Mouse (Mus musculus): Measurements from ENCODE around the gene Kif3c. TPM values are rescaled to one million over a fixed set of nuclear protein-coding genes. Genes with fewer than 3 reads are reported as not detected.

Kif3c gene
- total RNA-seq, 2 experiments from 2014 or later, result 14.3 to 22.9 TPM

DNA sequence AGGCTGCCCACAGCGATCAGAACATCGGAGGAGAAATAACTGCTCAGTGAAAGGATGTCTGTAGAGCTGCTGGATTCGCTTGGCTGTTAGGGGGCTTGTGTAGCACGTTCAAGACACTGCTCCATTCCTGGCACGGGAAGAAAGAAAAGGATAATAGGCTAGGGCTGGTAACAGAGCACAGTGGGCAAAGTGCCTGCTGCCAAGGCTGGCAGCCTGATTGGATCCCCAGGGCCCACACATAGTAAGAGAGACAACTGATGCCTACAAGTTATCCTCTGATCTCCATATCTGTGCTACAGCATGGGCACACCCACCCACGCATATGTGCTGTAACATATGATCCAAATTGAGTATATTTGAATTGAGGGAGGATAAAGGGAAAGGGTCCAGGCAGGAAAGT, 41.7 kb downstream of the Kif3c start:
- DNase-seq, result no peak
- intact Hi-C loops (cut with DNase I), result no loop called here

DNA sequence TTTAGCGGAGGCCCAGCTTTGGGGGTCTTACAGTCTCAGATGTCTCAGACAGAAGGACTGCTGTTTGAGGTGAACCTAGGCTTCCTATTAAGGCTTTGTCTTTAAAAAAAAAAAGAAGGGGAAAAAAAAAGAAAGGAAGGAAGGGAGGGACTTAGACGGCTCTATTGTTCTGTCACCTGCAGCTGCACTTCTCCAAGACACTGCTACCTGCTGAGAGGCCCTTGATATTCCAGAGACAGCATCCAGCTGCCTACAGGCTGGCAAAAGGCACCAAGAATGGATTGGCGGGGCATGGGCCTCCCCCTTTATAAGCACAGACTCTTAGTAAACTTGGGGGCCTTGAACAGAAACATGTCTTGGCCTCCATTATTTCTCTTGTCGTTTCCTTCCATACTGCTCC, 50.0 kb downstream of the Kif3c start:
- intact Hi-C loops (cut with DNase I), result no loop called here

DNA sequence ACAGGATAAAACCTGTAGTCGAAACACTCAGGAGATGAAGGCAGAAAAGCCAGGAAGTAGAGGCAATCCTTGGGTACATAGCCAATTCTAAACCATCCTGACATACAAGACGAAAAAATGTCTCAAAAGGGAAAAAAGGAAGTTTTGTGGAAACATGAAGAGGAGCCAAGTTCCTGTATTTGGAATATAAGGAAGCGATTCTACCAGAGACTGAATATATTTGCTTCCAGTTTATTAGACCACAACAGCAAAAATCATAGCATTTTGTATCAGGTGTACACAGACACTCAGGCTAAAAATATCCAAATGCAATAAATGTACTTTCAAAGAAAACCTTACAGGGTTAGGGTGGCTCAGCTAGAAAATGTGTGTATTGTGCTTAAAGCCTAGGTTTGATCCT, 53.8 kb downstream of the Kif3c start:
- DNase-seq, result no peak
- intact Hi-C loops (cut with DNase I), result no loop called here

More for the DNA sequence above, 50.0 kb downstream of the Kif3c start:
- no peak for DNase-seq

DNA sequence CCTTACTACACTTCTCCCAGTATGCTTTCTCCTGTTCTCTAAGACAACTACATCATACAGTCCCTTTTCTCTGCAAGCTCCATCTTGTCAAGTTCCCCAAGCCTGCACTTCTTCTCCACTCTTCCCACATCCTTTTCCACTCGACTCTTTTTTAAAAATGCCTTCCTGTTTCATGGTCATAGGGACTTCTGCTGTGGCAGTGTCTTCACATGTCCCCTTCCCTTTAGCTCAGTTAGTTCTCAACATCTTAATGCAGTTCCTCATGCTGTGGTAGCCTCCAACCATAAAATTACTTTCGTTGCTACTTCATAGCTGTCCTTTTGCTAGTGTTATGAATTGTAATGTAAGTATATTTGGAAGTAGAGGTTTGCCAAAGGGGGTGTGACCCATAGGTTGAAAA, 55.6 kb downstream of the Kif3c start:
- no peak for DNase-seq
- intact Hi-C loops (cut with DNase I), result no loop called here

DNA sequence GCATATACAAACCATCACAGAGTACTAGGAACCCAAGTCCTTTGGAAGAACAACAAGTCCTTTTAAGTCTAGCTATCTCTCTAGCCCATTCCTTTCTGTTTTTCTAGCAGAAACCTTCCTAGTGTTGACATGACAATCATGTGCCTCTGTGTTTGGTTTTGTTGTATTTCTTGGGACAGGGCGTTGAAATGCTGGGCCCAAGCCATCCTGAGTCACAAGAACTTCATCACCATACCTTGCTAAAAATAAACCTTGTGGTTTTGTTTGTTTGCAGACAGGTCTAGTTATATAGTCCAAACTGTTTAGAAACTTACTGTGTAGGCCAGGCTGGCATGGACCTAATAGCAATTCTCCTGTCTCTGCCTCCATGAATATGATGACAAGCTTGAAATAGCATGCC, 57.9 kb downstream of the Kif3c start:
- intact Hi-C loops (cut with DNase I), result no loop called here
- no peak for DNase-seq

DNA sequence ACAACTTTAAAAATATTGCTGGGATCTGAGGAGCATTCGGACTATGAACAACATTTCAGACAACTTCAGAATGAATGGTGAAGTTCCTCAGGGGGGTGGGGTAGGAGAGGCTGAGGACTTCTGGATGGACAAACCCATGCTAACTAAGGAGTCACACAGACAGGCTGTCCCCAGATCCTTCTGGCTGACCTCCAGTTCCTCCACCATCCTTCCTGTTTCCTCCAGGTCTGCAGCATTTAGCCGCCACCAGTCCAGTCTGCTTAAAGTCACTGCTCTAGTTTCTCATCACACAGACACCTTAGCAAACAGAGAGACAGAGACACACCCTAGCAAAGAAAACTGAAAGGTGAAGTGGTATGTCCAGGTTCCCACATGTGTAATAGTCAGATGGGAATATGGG, 59.2 kb downstream of the Kif3c start:
- DNase-seq, result no peak
- intact Hi-C loops (cut with DNase I), result no loop called here

DNA sequence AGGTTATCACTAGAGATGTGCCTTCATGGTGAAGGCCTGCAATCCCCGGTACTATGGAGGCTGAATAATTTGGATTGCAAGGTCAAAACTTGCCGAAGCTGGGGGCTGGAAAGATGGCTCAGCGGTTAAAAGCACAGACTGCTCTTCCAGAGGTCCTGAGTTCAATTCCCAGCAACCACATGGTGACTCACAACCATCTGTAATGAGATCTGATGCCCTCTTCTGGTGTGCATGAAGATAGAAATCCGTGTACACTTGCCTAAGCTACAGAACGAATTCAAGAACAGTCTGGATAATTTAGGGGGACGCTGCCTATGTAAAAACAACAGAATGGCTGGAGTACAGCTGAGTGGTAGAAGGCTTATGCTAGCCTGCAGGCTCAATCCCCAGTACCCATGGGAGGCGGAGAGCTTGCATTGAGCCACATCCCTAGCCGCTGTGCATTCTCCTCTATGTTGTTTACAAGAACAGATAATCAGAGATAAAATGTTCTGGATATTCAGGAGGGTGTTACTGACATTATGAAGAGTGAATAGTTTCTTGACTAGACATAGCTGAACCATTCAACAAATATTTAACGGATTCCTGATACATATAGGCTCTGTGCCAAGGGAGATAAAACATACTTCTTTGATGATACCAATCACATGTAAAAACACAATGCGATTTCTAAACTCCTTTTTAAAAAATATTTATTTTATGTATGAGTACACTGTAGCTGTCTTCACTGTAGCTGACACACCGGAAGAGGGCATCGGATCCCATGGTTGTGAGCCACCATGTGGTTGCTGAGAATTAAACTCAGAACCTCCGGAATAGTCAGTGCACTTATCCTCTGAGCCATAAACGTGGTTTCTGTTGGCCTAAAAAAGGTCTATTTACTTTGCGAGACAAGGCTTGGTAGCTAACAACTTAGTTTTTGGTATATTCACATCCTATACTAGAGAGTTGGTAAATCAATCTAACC, 60.7 kb downstream of the Kif3c start:
- intact Hi-C loops (cut with DNase I), result loop anchor here (5.0 kb wide), 1 partner anchor 58 kb away; the partner anchor contains the start of gene Kif3c
- DNase-seq, result no peak

DNA sequence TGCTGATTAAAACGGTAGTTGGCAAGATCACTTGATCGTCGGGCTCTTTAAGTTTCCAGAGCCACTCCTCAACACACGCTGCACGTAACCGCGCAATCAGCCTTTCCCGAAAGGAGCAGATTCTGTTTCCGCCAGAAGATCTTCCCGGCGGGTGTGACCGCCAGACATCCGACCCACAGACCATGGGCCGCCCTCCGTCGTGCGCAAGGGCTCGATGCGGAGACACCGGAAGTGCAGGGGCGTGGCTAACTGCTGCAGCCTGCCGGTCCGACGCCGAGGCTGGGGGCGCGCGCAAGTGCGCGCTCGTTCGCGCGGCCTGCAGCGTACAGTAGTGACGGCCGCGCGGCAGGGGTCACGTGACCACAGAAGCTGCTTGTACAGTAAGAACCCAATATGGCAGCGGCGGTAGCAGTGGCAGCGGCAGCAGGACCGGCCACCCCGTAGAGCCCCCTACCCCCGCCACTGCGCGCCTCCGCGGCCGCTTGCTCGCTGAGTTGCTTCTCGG, 61.6 kb downstream of the Kif3c start, which contains the start of gene Asxl2:
TSS of gene Asxl2 (plus strand) at position 328 of the 505 bp plus-strand sequence.
- intact Hi-C loops (cut with DNase I), result loop anchor here (5.0 kb wide), 1 partner anchor 59 kb away; the partner anchor contains the start of gene Kif3c
- peak; percentile 97 to 99 for DNase-seq

DNA sequence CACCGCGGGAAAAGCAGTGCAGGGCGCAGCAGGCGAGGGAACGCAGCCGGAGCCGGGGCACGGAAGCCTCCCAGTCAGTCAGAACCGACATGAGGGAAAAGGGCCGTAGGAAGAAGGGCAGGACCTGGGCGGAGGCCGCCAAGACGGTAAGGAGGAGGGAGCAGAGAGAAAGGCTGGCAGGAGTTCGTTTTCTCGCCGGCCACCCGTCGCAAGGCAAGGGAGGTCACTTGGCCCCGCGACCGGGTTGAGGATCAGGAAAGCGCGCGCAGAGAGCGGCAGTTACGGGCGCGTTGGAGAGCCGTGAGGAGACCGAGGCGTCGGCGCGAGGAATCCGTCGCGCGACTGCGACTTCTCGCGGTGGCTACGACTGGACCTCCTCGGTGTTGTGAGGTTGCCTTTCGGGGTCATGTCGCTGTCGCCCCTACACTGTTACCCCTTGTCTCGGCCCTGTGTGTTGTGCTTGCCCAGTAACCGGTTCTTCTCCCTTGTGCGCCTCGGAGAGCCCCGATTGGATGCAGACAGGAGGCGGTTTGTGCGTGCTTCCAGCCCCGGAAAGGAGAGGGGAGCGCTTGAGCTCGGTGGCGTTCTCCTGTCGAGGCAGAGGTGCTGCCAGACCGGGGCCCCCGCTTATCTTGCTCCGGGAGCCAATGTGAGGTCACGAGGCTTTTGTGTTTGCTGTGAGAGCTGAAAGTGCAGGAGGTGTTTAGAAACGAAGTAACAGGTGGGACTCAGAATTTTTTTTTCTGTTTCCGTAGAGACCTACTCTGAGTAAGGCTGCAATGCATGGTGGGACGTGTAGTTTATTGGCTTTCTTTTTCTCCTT, 62.3 kb downstream of the Kif3c start:
- peak; percentile 43 to 73 for DNase-seq
- intact Hi-C loops (cut with DNase I), result loop anchor here (5.0 kb wide), 1 partner anchor 60 kb away; the partner anchor contains the start of gene Kif3c

DNA sequence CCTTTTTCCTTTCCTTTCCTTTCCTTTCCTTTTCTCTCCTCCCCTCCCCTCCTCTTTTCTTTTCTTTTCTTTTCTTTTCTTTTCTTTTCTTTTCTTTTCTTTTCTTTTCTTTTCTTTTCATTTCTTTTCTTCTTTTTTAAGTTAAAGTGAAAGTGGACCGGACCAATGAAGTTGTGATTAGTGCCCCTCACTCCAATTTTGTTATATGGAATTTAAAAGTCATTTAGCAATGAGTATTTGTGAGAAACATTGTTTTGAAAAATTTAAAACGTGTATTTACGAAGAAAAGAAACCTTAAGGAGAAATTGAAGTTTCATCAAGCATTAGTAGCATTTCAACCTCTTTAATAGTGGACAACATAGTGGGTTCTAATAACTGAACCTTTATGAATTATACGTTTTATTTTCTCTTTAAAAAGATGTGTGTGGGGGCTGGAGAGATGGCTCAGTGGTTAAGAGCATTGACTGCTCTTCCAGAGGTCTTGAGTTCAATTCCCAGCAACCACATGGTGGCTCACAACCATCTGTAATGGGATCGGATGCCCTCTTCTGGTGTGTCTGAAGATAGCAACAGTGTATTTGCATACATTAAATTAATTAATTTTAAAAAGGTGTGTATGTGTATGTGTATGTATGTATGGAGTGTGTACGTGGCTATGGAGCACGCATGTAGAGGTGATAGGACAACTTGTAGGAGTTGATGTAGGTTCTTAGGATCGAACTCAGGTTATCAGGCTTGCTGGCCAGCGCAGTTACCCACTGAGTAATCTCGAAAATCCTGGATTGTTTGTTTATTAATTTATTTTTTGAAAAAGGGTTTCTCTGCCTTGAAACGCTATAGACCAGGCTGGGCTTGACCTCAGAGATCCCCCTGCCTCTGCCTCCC, 63.2 kb downstream of the Kif3c start:
- DNase-seq, result no peak
- intact Hi-C loops (cut with DNase I), result loop anchor here (5.0 kb wide), 1 partner anchor 61 kb away; the partner anchor contains the start of gene Kif3c

DNA sequence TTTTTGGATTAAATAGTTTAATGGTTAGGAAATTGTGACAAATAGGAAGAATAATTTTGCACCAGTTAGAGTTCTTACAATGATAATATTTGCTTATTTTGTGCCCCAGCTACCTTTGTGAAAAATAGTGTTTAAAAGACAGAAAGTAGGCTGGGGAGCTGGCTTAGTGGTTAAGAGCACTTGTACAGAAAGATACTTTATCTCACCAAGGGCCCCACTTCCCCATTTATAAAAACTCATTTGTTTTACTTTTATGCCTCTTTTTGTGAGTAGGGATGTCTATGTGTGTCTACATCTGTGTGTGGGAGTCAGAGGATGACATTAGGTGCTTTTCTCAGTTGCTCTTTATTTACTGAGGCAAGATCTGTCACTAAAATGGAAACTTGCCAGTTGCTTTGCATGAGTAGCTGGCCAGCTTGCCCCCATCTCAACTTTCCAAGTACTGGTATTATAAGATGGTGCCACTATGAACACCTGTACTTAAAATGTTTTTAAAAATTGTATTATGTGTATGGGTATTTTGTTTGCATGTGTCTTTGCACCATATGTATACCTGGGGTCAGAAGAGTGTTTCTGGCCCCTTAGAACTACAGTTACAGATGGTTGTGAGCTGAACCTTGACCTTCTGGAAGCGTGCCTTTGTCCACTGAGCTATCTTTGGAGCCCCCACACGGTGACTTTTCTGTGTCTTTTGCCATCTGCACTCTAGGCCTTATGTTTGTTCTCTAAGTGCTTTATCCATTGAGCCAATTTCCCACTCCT, 64.9 kb downstream of the Kif3c start:
- DNase-seq, result no peak
- intact Hi-C loops (cut with DNase I), result loop anchor here (5.0 kb wide), 1 partner anchor 63 kb away; the partner anchor contains the start of gene Kif3c

DNA sequence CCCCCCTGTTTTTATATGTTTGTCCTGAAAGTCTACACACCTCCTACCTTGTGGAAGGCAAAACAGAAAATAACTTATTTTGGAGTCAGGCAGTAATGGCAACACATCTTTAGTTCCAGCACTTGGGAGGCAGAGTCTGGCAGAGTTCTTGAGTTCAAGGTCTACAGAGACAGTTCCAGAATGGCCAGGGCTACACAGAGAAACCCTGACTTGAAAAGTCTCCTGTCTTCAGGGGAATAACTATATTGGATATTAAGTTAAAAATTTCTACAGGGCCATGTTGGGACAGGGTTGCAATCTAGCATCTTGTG, 65.5 kb downstream of the Kif3c start:
- no peak for DNase-seq
- intact Hi-C loops (cut with DNase I), result no loop called here

DNA sequence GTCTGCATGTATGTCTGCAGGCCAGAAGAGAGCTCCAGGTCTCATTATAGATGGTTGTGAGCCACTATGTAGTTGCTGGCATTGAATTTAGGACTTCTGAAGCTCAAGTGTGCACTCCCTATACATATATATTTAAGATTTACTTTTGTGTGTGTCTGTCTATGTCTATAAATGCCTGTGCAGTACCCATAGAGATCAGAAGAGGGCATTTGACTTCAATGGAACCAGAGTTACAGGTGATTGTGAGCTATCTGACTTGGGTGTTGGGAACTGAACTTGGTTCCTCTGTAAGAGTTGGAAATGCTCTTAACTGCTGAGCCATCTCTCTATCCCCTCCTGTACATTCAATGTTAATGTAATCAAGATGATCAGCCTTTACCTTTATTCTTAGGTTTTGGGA, 66.1 kb downstream of the Kif3c start:
- intact Hi-C loops (cut with DNase I), result no loop called here
- no peak for DNase-seq

DNA sequence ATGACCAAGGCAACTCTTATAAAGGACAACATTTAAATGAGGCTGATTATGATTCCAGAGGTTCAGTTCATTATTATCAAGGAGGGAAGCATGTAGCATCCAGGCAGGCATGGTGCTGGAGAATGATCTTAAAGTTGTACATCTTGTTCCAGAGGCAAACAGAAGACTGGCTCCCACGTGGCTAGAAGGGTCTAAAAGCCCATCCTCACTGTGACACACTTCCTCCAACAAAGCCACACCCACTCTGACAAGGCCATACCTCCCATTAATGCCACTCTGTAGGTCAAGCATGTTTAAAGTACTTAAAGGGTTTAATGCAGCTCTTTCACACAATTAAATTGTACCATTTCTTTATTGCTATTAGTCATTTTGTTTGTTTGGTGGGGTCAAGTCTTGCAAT, 68.8 kb downstream of the Kif3c start:
- intact Hi-C loops (cut with DNase I), result no loop called here
- DNase-seq, result no peak

DNA sequence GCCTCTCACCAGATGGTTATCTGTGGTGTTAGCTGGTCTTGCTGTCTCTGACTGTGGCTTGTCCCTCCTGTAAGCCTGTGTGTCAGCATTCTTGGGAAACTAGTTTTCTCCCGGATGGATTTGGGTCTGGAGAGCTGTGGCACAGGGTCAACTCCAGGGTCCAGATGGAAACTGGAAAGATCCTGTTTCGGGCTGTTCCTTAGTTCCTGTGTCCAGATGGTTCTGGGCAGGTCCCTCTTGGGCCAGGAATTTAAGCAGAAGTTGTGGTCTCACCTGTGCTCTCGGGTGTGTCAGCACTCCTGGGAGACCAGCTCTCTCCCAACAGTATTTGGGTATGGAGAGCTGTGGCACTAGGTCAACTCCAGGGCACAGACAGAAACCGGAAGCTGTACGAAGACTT, 71.5 kb downstream of the Kif3c start:
- intact Hi-C loops (cut with DNase I), result no loop called here
- DNase-seq, result no peak

DNA sequence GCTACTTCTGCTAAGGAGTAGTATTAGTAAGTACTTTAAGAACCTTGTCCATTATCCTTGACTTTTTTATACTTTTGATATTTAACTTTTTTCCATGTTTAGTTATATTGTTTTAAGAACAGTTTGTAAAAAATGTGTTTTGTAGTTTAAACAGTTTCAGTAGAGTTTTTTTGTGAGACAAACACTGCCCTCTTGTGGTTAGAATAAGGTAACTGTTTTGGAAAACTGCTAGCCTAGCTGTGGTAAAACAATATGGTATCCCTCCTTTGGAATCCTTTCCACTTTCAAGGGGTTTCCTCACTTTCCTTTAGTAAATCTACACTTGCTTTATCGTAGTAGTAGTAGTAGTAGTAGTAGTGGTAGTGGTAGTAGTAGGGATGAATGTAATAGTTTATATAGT, 72.9 kb downstream of the Kif3c start:
- intact Hi-C loops (cut with DNase I), result no loop called here
- no peak for DNase-seq

DNA sequence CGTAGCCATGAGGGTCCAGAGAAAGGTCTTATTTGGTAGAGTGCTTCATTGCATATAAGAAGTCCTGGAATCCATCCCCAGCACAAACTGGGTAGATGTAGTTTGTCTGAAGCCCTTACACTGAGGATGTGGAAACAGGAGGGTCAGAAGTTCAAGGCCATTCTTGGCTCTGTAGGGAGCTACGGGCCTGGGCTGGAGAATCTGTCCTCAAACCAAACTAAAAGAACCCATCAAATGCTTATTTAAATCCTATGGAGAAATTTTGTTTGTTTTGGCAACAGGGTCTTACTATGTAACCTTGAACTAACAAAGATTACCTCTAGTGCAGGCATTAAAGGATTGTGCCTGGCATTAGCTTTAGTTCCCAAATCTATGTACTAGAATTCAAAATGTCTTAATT, 76.0 kb downstream of the Kif3c start:
- intact Hi-C loops (cut with DNase I), result no loop called here
- DNase-seq, result no peak

DNA sequence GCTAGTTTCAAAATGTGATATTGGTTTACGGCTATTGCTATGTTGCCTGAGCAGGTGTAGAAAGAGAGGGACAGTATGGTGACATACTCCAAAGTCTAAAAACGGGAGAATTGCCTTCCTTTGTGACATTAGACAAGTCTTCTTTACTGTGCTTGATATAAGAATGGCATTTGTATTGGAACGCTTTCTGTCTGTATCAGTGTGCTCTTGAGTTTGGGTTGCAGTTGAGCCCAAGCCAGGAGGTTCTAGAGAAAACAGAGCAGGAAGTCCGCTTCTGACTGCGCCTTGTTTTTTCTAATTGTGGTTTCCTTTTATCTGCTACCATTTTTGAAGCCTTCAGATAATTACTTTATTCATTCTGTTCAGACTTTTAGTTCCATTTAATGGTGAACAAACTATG, 76.4 kb downstream of the Kif3c start:
- DNase-seq, result no peak
- intact Hi-C loops (cut with DNase I), result no loop called here

DNA sequence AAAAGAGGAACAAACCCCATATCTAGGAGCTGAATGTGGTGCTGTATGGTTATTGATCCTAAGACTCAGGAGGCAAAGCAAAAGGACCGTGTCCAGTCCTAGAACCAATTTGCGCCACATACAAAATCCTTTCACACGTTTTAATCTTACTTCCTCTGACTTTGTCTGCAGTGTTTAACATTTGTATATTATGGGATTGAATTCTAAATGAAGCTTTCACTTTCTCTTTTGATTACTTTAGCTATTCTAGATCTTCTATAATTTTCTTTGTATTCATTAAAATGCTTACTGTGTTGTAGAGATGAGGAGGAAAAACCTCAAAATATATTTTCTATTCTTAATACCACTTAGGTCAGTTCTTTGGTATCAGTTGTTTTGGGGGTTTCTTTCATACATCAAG, 88.6 kb downstream of the Kif3c start:
- no peak for DNase-seq
- intact Hi-C loops (cut with DNase I), result no loop called here

Data from gastrocnemius, postnatal 36 days (tissue).